Mouse (Mus musculus) intestine, postnatal 0 days (tissue): Measurements from ENCODE around the gene Rsad1. TPM values are rescaled to one million over a fixed set of nuclear protein-coding genes. Genes with fewer than 3 reads are reported as not detected.

ENCODE experiments used
- ATAC-seq: fragments of 200-750 bp; cut with Nextera tagmentation; 2 replicates; pipeline ENCODE4 v1.8.0; 2017; ENCODE audit warnings: mild to moderate bottlenecking, moderate TSS enrichment, moderate library complexity
- H3K27ac ChIP-seq: fragments of 300-500 bp; sonication (generic); 2 replicates; pipeline ENCODE4 v1.5.1; 2014; ENCODE audit warnings: mild to moderate bottlenecking, low read depth, low read length, moderate library complexity
- H3K27me3 ChIP-seq: fragments of 300-500 bp; sonication (generic); replicated peaks from 2 replicates; pipeline ENCODE4 v1.6.1; 2014; ENCODE audit warnings: low read length, mixed read lengths; ENCODE audit not compliant: control insufficient read depth, insufficient read depth
- H3K36me3 ChIP-seq: fragments of 300-500 bp; sonication (generic); 2 replicates; pipeline ENCODE4 v1.6.1; 2014; ENCODE audit warnings: mild to moderate bottlenecking, moderate library complexity; ENCODE audit not compliant: control insufficient read depth, insufficient read depth
- H3K4me1 ChIP-seq: fragments of 300-500 bp; sonication (generic); replicated peaks from 2 replicates; pipeline ENCODE4 v1.6.1; 2014; ENCODE audit warnings: antibody characterized with exemption, low read length, mixed read lengths; ENCODE audit not compliant: control insufficient read depth, insufficient read depth
- H3K4me2 ChIP-seq: fragments of 300-500 bp; sonication (generic); replicated peaks from 2 replicates; pipeline ENCODE4 v1.6.1; 2014; ENCODE audit warnings: low read depth, mild to moderate bottlenecking, moderate library complexity
- H3K4me3 ChIP-seq: fragments of 300-500 bp; sonication (generic); 2 replicates; pipeline ENCODE4 v1.5.1; 2014; ENCODE audit warnings: low read depth, low read length
- H3K9ac ChIP-seq: fragments of 300-500 bp; sonication (generic); 2 replicates; pipeline ENCODE4 v1.6.1; 2014; ENCODE audit warnings: mild to moderate bottlenecking, low read depth, low read length
- H3K9me3 ChIP-seq: fragments of 300-500 bp; sonication (generic); 2 replicates; pipeline ENCODE4 v1.6.1; 2016; ENCODE audit warnings: mixed run types; ENCODE audit not compliant: control insufficient read depth
- CTCF ChIP-seq: sonication (generic); IDR thresholded peaks from 2 replicates; pipeline ENCODE4 v1.5.1; 2016; ENCODE audit warnings: low read depth, mild to moderate bottlenecking, control low read depth, antibody characterized with exemption, moderate library complexity
- WGBS: fragments of 180-500 bp; shearing (Covaris S2); extraction: QIAGEN DNeasy Blood & Tissue Kit; methylation state at CpG from one replicate; pipeline ENCODE4 v1.1.7; 2014; 5-methylcytosine and 5-hydroxymethylcytosine counted together
- polyA plus RNA-seq: library from polyadenylated mRNA; unstranded; fragments of >200 nt; fragmentation: Nextera tagmentation; extraction: Ambion mirVana; gene quantifications from 2 replicates; pipeline ENCODE4 v1.2.1, GENCODE M21; 2015

Rsad1 gene
- polyA plus RNA-seq, 1 experiment from 2014 or later = 1.2 TPM

DNA sequence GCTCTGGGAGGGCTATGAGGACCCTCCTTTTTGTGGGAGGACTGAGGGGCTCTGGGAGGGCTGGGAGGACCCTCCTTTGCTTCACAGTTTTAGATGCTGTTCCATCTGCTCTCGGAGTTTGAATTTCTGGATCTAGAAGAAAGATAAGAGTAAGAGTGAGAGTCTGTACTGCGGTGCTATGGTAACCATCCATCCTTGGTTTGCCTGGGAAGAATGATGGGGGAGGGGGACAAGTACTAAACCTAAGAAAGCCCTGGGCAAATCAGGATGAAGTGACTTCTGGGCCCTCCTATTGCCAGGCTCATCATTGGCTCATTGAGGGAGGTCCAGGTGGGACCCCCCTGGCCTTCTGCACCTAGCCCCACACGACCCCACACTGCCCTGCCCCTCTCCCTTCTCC is 9.2 kb upstream of the Rsad1 start:
- H3K36me3 ChIP-seq = peaks cover 6% of the 10 kb centered on the region; the same call in 1 of the 2 replicates
- H3K27ac ChIP-seq = no peak overlapping the region
- H3K4me3 ChIP-seq = no peak overlapping the region
- ATAC-seq = no peak
- H3K9me3 ChIP-seq = no peaks in the 10 kb centered on the region
- no peak for TF ChIP-seq CTCF
- H3K27me3 ChIP-seq = no peaks in the 10 kb centered on the region
- WGBS = 73% methylated on average over 3 of the region's 3 CpGs
- H3K9ac ChIP-seq = no peak overlapping the region
- no peak overlapping the region for H3K4me2 ChIP-seq
- no peaks in the 10 kb centered on the region for H3K4me1 ChIP-seq

- no peak for TF ChIP-seq CTCF
- 80% methylated on average over 5 of the region's 5 CpGs for WGBS
- no peak overlapping the region for H3K4me2 ChIP-seq
- no peaks in the 10 kb centered on the region for H3K36me3 ChIP-seq
- no peaks in the 10 kb centered on the region for H3K4me1 ChIP-seq
- no peaks in the 10 kb centered on the region for H3K27me3 ChIP-seq
- no peak overlapping the region for H3K4me3 ChIP-seq
- H3K27ac ChIP-seq = no peak overlapping the region
- no peak for ATAC-seq
- no peak overlapping the region for H3K9ac ChIP-seq
- no peaks in the 10 kb centered on the region for H3K9me3 ChIP-seq
Observed at GRCm38 (mm10) chr11:94550442-94550744, 1.3 kb upstream of the Rsad1 start.

DNA sequence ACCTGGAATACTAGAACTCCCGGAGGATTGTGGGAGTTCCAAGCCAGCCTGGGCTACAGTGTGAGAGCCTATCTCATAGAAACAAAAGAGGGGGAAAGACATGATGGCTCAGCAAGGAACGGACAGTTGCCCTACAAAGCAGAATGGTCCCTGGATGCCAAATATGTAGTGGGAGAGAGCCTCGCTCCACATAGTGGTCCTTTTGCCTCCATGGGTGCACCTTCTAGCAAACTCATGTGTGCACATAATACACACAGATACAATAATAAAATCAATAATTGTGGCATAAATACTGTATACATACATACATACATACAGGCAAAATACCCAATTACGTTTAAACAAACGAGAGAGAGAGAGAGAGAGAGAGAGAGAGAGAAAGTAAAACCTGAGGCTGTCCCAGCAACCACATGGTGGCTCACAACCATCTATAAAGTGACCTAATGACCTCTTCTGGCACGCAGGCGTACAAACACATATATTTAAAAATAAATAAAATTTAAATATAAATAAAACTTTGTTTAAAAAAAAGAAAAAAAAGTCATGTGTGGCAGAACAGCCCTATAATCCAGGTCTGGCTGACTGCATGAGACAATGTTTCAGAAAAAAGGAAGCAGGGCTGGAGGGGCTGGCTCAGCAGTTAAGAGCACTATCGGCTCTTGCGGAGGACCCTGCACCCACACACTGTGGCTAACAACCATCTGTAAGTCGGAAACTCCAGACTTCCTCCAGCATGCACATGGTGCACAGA is 811 bp upstream of the Rsad1 start:
- ATAC-seq = no peak
- no peak overlapping the region for H3K4me3 ChIP-seq
- H3K36me3 ChIP-seq = no peaks in the 10 kb centered on the region
- H3K9ac ChIP-seq = no peak overlapping the region
- H3K27ac ChIP-seq = no peak overlapping the region
- H3K9me3 ChIP-seq = no peaks in the 10 kb centered on the region
- no peaks in the 10 kb centered on the region for H3K4me1 ChIP-seq
- WGBS = 59% methylated on average over 10 of the region's 10 CpGs
- no peaks in the 10 kb centered on the region for H3K27me3 ChIP-seq
- TF ChIP-seq CTCF = no peak
- peak overlapping the region; percentile 91; the same call in 1 of the 2 replicates for H3K4me2 ChIP-seq

GRCm38 (mm10) chr11:94548041-94548784 is 842 bp downstream of the Rsad1 start:
- Histone ChIP-seq H3K4me1 (no peaks in the 10 kb centered on the region), H3K4me3 (peak overlapping the region; percentile 56), H3K27ac (no peak overlapping the region), H3K36me3 (no peaks in the 10 kb centered on the region), H3K27me3 (no peaks in the 10 kb centered on the region), H3K4me2 (peak overlapping the region; percentile 91), H3K9ac (peak overlapping the region; percentile 58), H3K9me3 (no peaks in the 10 kb centered on the region)
- WGBS = 11% methylated on average over 24 of the region's 24 CpGs
- no peak for TF ChIP-seq CTCF
- ATAC-seq = peak; percentile 23

- WGBS = 93% methylated on average over 6 of the region's 6 CpGs
- H3K4me2 ChIP-seq = no peak overlapping the region
- H3K9me3 ChIP-seq = no peaks in the 10 kb centered on the region
- 0 out of 2 replicates have a peak, but pooled peaks cover 3% of the 10 kb centered on the region for H3K36me3 ChIP-seq
- no peak overlapping the region for H3K27ac ChIP-seq
- no peaks in the 10 kb centered on the region for H3K4me1 ChIP-seq
- no peak overlapping the region for H3K4me3 ChIP-seq
- H3K9ac ChIP-seq = no peak overlapping the region
- no peak for ATAC-seq
- H3K27me3 ChIP-seq = no peaks in the 10 kb centered on the region
- TF ChIP-seq CTCF = no peak
Observed at GRCm38 (mm10) chr11:94547271-94547670, 1.8 kb downstream of the Rsad1 start.

DNA sequence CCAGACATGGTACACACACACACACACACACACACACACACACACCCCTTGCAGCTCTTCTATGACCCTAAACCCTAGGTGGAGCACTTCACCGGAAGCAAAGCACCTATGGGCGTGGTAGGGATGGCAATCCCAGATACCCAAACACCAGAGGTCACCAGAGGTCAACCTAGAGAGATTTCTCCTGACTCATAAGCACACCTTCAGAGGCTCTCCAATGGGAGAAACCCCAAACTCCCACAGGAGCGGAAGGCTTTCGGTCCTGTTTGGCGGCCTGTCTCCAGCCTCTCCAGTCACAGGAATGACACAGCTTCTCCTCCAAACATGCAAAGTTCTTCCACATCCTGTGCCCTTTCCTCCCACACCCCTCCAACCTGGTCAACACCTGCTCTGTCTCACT is 2.7 kb downstream of the Rsad1 start:
- Histone ChIP-seq H3K4me3 (no peak overlapping the region), H3K4me2 (no peak overlapping the region), H3K27ac (no peak overlapping the region), H3K9ac (no peak overlapping the region), H3K9me3 (no peaks in the 10 kb centered on the region), H3K4me1 (no peaks in the 10 kb centered on the region), H3K36me3 (peaks cover 3% of the 10 kb centered on the region; the same call in 1 of the 2 replicates), H3K27me3 (no peaks in the 10 kb centered on the region)
- 90% methylated on average over 5 of the region's 5 CpGs for WGBS
- ATAC-seq = no peak
- 0 out of 2 replicates have a peak, but pooled peaks have one; percentile 2 for TF ChIP-seq CTCF
